Mouse (Mus musculus) urinary bladder, postnatal 25 days (tissue): ENCODE data around the gene Mier2.

ENCODE experiments used
- DNase-seq: peaks from one replicate; pipeline ENCODE4 v3.0.0; 2022; ENCODE audit warnings: low spot score

The Mier2 gene

GRCm38 (mm10) chr10:79574796-79575195 lies 19.8 kb upstream of the Mier2 start:
- DNase-seq: no peak

- DNase-seq: no peak
Observed at GRCm38 (mm10) chr10:79574350-79574749, 19.4 kb upstream of the Mier2 start.

GRCm38 (mm10) chr10:79573611-79574010 lies 18.6 kb upstream of the Mier2 start:
- no peak for DNase-seq

- no peak for DNase-seq
Observed at GRCm38 (mm10) chr10:79571314-79571713, 16.3 kb upstream of the Mier2 start.

GRCm38 (mm10) chr10:79569921-79570320 lies 14.9 kb upstream of the Mier2 start:
- DNase-seq: no peak

- no peak for DNase-seq
Observed at GRCm38 (mm10) chr10:79559716-79560115, 4.7 kb upstream of the Mier2 start.

GRCm38 (mm10) chr10:79557496-79557895 lies 2.5 kb upstream of the Mier2 start:
- DNase-seq: no peak

GRCm38 (mm10) chr10:79556951-79557350 lies 2.0 kb upstream of the Mier2 start:
- DNase-seq: no peak

- DNase-seq: no peak
Observed at GRCm38 (mm10) chr10:79555238-79555724, 282 bp upstream of the Mier2 start.

GRCm38 (mm10) chr10:79553691-79554090 lies 1.3 kb downstream of the Mier2 start:
- DNase-seq: no peak

GRCm38 (mm10) chr10:79553176-79553575 lies 1.8 kb downstream of the Mier2 start:
- no peak for DNase-seq

GRCm38 (mm10) chr10:79552531-79552930 lies 2.5 kb downstream of the Mier2 start:
- DNase-seq: no peak

- no peak for DNase-seq
Observed at GRCm38 (mm10) chr10:79550366-79550765, 4.6 kb downstream of the Mier2 start.

GRCm38 (mm10) chr10:79548971-79549723 lies 5.9 kb downstream of the Mier2 start:
- DNase-seq: no peak

- DNase-seq: no peak
Observed at GRCm38 (mm10) chr10:79548546-79548945, 6.5 kb downstream of the Mier2 start.

- no peak for DNase-seq
Observed at GRCm38 (mm10) chr10:79547148-79547675, 7.8 kb downstream of the Mier2 start.

GRCm38 (mm10) chr10:79546483-79546882 lies 8.5 kb downstream of the Mier2 start:
- no peak for DNase-seq

- DNase-seq: no peak
Observed at GRCm38 (mm10) chr10:79545891-79546290, 9.1 kb downstream of the Mier2 start.

GRCm38 (mm10) chr10:79544631-79545030 lies 10.4 kb downstream of the Mier2 start:
- no peak for DNase-seq

- no peak for DNase-seq
Observed at GRCm38 (mm10) chr10:79543884-79544597, 11.0 kb downstream of the Mier2 start.

GRCm38 (mm10) chr10:79542171-79542570 lies 12.8 kb downstream of the Mier2 start:
- DNase-seq: no peak

GRCm38 (mm10) chr10:79541522-79541921 lies 13.5 kb downstream of the Mier2 start:
- DNase-seq: no peak

GRCm38 (mm10) chr10:79540746-79541145 lies 14.3 kb downstream of the Mier2 start:
- no peak for DNase-seq
